Mouse (Mus musculus) bone marrow macrophage, adult 2 months (primary cell): ENCODE data around the gene Tardbp.

Experiments used
- CTCF ChIP-seq: IDR thresholded peaks from 2 replicates; pipeline ENCODE4 v1.5.1; 2012; ENCODE audit warnings: low read depth, mild to moderate bottlenecking, low read length, moderate library complexity
- POLR2A ChIP-seq: IDR thresholded peaks from 2 replicates; pipeline ENCODE4 v1.6.1; 2012; ENCODE audit warnings: mild to moderate bottlenecking, low read depth, low read length, borderline replicate concordance

- TF ChIP-seq POLR2A (no peak), CTCF (no peak)
Measured at GRCm38 (mm10) chr4:148586648-148587047, 40.2 kb downstream of the Tardbp start.
